Mouse (Mus musculus) heart, embryonic 16.5 days (tissue): Measurements from ENCODE around the gene Cryba4. TPM values are rescaled to one million over a fixed set of nuclear protein-coding genes. Genes with fewer than 3 reads are reported as not detected.
A peak's percentile ranks its signal among the peaks of the same experiment; 100 is the strongest.

Experiments used
- ATAC-seq: fragments of 200-750 bp; cut with Nextera tagmentation; replicated peaks from 2 replicates; pipeline ENCODE4 v1.8.0; 2017; ENCODE audit warnings: moderate number of reproducible peaks; ENCODE audit not compliant: insufficient read depth, low FRiP score; ENCODE audit errors: extremely low read depth
- H3K27ac ChIP-seq: fragments of 300-500 bp; sonication (generic); 2 replicates; pipeline ENCODE4 v1.5.1; 2014; ENCODE audit warnings: mild to moderate bottlenecking, low read length, control low read depth, moderate library complexity
- H3K27me3 ChIP-seq: fragments of 300-500 bp; sonication (generic); 2 replicates; pipeline ENCODE4 v1.6.1; 2014; ENCODE audit warnings: low read length, mixed read lengths; ENCODE audit not compliant: control insufficient read depth, insufficient read depth
- H3K36me3 ChIP-seq: fragments of 300-500 bp; sonication (generic); 2 replicates; pipeline ENCODE4 v1.6.1; 2014; ENCODE audit not compliant: control insufficient read depth, insufficient read depth
- H3K4me1 ChIP-seq: fragments of 300-500 bp; sonication (generic); 2 replicates; pipeline ENCODE4 v1.6.1; 2014; ENCODE audit warnings: low read length, mixed read lengths; ENCODE audit not compliant: control insufficient read depth, insufficient read depth
- H3K4me2 ChIP-seq: fragments of 300-500 bp; sonication (generic); 2 replicates; pipeline ENCODE4 v1.6.1; 2014; ENCODE audit warnings: low read depth, mild to moderate bottlenecking, control low read depth, low read length
- H3K4me3 ChIP-seq: fragments of 300-500 bp; sonication (generic); 2 replicates; pipeline ENCODE4 v1.5.1; 2014; ENCODE audit warnings: mild to moderate bottlenecking, control low read depth, low read length
- H3K9ac ChIP-seq: fragments of 300-500 bp; sonication (generic); 2 replicates; pipeline ENCODE4 v1.6.1; 2014; ENCODE audit warnings: low read length, control low read depth
- H3K9me3 ChIP-seq: fragments of 300-500 bp; sonication (generic); replicated peaks from 2 replicates; pipeline ENCODE4 v1.6.1; 2016; ENCODE audit warnings: low read length; ENCODE audit not compliant: control insufficient read depth
- WGBS: fragments of 180-500 bp; shearing (Covaris S2); extraction: QIAGEN DNeasy Blood & Tissue Kit; methylation state at CpG from one replicate; pipeline ENCODE4 v1.1.7; 2014; 5-methylcytosine and 5-hydroxymethylcytosine counted together
- polyA plus RNA-seq: library from polyadenylated mRNA; unstranded; fragments of >200 nt; fragmentation: Nextera tagmentation; extraction: Ambion mirVana; gene quantifications from 2 replicates; pipeline ENCODE4 v1.2.1, GENCODE M21; 2015

The Cryba4 gene
- polyA plus RNA-seq, 1 experiment from 2014 or later = 1.6 TPM

DNA sequence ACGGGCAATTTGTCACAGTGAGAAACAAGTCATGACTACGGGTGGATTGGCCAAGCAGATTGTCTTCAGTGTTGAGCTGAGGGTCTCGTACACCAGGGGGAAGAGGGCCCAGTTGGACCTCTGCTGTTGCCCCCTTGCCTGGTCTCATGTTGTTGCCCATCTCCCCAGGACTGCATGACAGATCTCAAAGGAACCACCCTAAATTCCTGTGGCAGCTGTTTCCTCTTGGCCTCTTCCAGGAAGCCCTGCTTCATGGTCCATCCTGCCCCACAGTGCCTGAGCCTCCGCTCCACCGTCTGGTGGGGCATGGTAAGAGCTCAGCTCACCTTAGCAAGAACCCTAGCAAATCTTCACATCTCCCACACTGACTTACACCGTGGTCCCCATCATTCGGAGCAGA is 40.4 kb downstream of the Cryba4 start:
- Histone ChIP-seq H3K36me3 (no peaks in the 10 kb centered on the region), H3K27me3 (peaks cover 11% of the 10 kb centered on the region), H3K4me2 (no peak overlapping the region), H3K4me3 (no peak overlapping the region), H3K4me1 (peaks cover 1% of the 10 kb centered on the region; the same call in 1 of the 2 replicates), H3K9ac (no peak overlapping the region), H3K9me3 (no peaks in the 10 kb centered on the region), H3K27ac (no peak overlapping the region)
- no peak for ATAC-seq
- 84% methylated on average over 7 of the region's 7 CpGs for WGBS

DNA sequence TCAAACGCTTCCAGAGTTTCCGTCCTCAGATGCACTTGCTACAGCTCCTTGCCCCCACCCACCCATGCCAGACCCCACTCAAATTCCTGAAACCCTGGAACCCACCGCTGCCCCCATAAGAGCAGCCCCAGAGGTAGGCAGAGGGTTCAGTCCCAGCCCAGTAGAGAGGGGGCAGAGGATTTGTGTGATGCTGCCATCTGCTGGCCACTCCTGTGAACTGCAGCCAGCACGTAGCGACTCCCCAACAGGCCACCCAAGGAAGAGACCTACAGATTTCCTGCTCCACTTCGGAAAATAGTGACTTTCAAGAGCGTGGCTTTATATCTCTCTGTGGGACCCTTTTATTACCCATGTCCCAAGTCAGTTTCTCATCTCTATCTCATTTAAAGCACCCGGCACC is 42.2 kb downstream of the Cryba4 start:
- peak; percentile 54; the same call in 1 of the 2 replicates for ATAC-seq
- H3K9me3 ChIP-seq = no peaks in the 10 kb centered on the region
- 34% methylated on average over 8 of the region's 8 CpGs for WGBS

DNA sequence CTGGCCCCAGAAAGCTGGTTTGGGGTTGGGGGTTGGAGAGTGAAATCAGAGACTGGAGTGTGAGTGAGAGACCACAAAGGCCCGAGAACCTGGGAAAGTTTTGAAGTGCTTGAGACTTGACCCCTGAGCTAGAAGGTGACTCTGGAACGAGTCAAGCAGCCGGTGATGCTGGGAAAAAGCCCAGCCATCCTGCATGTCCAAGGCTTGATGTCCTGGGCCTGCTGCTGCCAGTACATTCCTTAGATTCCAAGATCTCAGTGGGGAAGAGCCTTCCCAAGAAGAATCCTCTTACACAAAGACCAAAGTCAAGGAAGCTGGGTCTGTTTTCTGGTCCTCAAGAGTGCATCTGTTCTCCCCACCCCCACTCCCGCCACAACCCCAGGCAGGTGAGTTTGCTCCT is 44.0 kb downstream of the Cryba4 start:
- no peak overlapping the region for H3K9ac ChIP-seq
- ATAC-seq = no peak
- WGBS = 26% methylated on average over 4 of the region's 4 CpGs
- H3K4me3 ChIP-seq = no peak overlapping the region
- H3K9me3 ChIP-seq = no peaks in the 10 kb centered on the region
- H3K4me1 ChIP-seq = peaks cover 3% of the 10 kb centered on the region; the same call in 1 of the 2 replicates
- no peak overlapping the region for H3K4me2 ChIP-seq
- H3K27ac ChIP-seq = no peak overlapping the region
- H3K27me3 ChIP-seq = peaks cover 3% of the 10 kb centered on the region; the same call in 1 of the 2 replicates
- no peaks in the 10 kb centered on the region for H3K36me3 ChIP-seq

More for the DNA sequence above, 42.2 kb downstream of the Cryba4 start:
- H3K4me2 ChIP-seq = no peak overlapping the region
- no peak overlapping the region for H3K4me3 ChIP-seq
- peaks cover 8% of the 10 kb centered on the region for H3K27me3 ChIP-seq
- H3K4me1 ChIP-seq = peaks cover 3% of the 10 kb centered on the region; the same call in 1 of the 2 replicates
- H3K27ac ChIP-seq = no peak overlapping the region
- no peaks in the 10 kb centered on the region for H3K36me3 ChIP-seq
- H3K9ac ChIP-seq = no peak overlapping the region

DNA sequence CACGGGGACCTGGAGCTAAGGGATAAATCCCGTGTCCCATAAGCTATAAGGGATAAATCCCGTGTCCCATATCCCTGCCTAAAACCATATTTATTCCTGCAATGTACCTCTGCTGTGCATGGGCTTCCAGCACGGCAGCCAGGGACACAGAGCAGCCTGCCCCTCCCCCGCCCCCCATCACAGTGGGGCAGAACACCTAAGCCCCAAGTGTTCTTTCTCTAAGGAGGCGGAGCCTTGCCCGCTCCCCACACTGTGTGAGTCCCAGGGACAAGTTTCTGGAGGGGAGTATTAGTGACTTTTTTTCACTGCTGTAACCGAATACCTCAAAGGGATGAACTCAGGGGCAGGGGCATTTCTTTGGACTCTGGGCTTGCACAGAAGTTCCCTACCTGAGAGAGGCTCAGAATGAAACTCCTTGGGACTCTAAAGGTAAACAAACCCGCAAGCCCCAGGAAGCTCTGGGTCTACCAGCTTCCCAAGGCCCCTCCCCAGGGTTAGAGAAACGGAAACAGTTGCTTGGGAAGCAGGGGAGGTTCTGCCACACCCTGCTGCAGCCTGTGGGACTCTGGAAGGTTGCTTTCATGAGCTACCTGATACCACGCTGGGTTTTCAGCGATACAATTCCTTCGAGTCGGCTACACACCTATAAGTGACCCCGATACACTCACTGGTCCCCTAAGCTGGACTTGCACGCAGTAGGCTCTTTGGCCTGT is 45.6 kb downstream of the Cryba4 start:
- Histone ChIP-seq H3K36me3 (no peaks in the 10 kb centered on the region), H3K4me2 (no peak overlapping the region; the same call in 1 of the 2 replicates), H3K27me3 (peaks cover 3% of the 10 kb centered on the region; the same call in 1 of the 2 replicates), H3K27ac (no peak overlapping the region), H3K4me1 (peaks cover 3% of the 10 kb centered on the region; the same call in 1 of the 2 replicates), H3K9me3 (no peaks in the 10 kb centered on the region), H3K4me3 (no peak overlapping the region), H3K9ac (no peak overlapping the region)
- WGBS = 26% methylated on average over 16 of the region's 16 CpGs
- ATAC-seq = no peak

DNA sequence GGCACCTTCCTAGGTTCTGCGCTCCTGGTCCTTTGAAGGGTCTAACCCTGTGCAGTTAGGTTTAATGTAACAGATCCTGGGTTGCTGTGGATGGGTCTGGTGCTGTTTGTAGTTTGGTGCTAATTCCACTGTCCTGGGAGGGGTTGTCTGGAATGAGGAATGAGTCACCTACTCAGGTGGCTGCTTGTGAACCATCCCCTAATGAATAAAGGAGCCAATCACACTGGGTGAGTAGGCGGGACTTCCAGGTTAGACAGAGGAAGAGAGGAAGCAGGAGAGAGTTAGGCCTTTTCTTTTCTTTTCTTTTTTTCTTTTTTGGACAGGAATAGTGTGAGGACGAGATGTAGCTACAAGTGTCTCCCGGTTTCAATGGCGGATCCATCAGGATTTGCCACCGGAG is 52.7 kb downstream of the Cryba4 start:
- Histone ChIP-seq H3K36me3 (no peaks in the 10 kb centered on the region), H3K9ac (no peak overlapping the region), H3K9me3 (0 out of 2 replicates have a peak, but pooled peaks cover 2% of the 10 kb centered on the region), H3K4me1 (no peaks in the 10 kb centered on the region), H3K4me3 (no peak overlapping the region), H3K27ac (no peak overlapping the region), H3K4me2 (no peak overlapping the region), H3K27me3 (no peaks in the 10 kb centered on the region)
- WGBS = 89% methylated on average over 6 of the region's 6 CpGs
- ATAC-seq = no peak

Other genes with a start within 250 kb of the Cryba4 start
- 1.5 TPM in 2 replicates for gene Crybb1, start 3.3 kb upstream of the Cryba4 start, polyA plus RNA-seq
- gene Tpst2, start 24.2 kb upstream of the Cryba4 start, polyA plus RNA-seq = 51.0 and 53.0 TPM in 2 replicates
- 19.1 and 20.1 TPM in 2 replicates for gene Tfip11, start 73.8 kb upstream of the Cryba4 start, polyA plus RNA-seq
- gene Srrd, start 90.5 kb upstream of the Cryba4 start, polyA plus RNA-seq = 23.5 and 24.7 TPM in 2 replicates
- 18.9 and 19.7 TPM in 2 replicates for gene Hps4, start 90.6 kb upstream of the Cryba4 start, polyA plus RNA-seq
- 0.06 and 0.16 TPM in 2 replicates for gene Gm6583, start 103.5 kb upstream of the Cryba4 start, polyA plus RNA-seq
- gene Asphd2, start 142.3 kb upstream of the Cryba4 start, polyA plus RNA-seq = 0.67 and 0.94 TPM in 2 replicates
- gene Gm6588, start 196.9 kb upstream of the Cryba4 start, polyA plus RNA-seq = not detected in 2 replicates